Mouse (Mus musculus) cerebellum, postnatal 14 days (tissue): ENCODE measurements at regions not wholly inside any gene's neighbourhood (a gene's known extent, or its start where the extent isn't known, plus 50 kb on each side); places are given as distances from the start of the nearest gene placed in this dataset.
"Not testable (repeated sequence)": the region's sequence is repeated elsewhere in the genome, so short reads cannot be mapped to it uniquely, and the experiment has no call there.

Experiments
- DNase-seq, 2 experiments: peaks; one replicate each; pipeline ENCODE4 v3.0.0; 2021; ENCODE audit warnings: mixed read lengths in 2 of 2

DNA sequence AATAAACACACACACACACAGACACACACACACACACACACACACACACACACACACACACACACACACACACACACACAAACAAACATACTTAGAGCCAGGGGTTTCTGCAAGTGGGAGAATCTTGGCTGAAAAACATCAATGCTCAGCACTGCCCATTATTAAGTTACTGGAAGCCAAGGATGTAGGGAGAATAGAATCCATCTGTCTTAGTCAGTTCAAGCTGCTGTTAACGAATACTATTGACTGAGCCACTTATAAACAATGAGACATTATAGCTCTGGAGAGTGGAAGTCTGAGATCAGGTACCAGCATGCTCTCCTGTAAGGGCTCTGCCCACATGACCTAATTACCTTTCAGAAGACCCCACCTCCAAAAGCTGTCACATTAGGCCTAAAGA is 87.4 kb downstream of the Fam174b start:
- no peak for DNase-seq

DNA sequence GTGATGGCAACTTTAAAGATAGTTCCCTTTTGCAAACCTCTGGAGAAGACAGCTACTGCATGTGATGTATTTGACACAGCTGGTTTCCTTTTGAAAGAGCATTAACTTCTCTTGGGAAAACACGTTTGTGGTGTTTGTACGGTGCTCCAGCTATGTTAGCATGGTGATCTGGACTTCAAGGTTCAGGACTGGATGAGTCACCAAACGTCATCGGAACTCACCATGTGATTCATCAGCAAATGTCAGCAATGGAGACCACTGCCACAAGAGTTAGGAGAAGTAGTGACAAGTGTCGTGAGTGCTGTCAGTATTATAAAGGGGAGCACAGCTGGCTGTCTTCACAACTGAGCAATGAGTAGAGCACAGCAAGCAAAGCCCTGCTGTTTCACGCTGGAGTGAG is 90.5 kb downstream of the Fam174b start:
- DNase-seq, result no peak

DNA sequence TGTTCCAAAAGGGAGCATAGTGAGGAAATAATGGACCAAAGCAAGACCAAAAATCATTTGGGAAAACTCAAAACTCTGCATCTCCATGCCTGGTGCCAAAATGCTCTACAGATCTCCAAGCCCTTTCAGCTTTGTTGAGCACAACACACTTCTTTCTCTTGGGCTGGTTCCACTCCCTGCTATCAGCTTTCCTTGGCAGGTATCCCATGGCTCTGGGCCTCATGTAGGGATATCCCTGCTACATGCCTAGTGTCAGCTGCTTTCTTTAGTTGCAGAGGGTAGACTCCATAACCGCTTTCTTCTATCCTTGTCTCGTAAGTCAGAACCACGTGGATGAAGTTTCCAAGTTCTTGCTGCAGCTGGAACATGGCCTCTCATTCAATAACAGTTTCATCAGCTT is 100.3 kb downstream of the Fam174b start:
- peak; percentile 42 to 52 for DNase-seq

- no peak for DNase-seq
Observed at GRCm38 (mm10) chr7:73852184-73852583, 112.1 kb downstream of the Fam174b start.

DNA sequence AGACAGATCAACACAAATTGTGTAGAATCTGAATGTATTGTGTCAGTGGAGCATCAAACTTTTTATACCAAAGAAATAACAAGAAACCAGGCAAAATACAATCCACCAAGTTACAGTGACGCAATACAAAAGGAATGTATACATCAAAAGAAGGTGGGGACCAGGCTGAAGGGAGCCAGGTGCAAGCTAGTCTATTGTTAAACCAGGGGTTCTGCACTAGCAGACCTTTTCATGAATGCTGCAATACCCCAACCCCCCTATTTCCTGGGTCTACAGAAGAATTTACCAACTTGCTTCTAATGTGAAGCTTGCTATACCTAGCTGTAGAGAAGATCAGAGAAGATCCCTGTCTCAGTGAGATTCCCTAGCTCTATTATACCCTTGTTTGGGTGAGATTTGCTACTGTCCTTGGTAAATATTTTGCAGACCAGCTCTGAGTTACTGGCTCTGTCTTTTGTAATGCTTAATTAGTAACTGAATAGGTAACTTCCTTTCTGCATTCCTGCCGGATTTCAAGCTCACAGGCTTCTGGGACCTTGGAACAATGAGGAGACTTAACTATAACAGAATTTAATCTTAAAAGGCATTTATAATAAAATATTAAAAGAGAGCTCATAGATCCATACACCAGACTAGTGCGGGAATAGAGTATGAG is 113.3 kb downstream of the Fam174b start:
- DNase-seq, result not testable (repeated sequence)

- peak; percentile 74 to 79 for DNase-seq
Observed at GRCm38 (mm10) chr7:73855489-73855888, 115.4 kb downstream of the Fam174b start.

DNA sequence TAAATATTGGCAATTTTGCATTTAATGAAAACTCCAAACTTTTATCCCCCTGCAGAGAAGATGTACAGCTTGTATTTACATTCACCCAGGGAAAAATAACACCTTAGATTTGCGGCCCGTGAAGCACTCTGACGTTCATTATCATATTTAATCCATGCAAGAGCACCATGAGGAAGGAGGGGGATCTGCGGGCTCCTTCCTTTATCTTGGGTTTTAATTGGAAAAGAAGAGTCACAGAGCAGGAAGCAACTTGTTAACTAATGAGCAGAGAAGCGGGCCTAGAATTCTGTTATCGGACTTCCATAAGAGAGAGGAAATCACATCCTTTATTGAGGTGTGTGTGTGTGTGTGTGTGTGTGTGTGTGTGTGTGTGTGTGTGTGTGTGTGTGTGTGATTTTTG is 116.8 kb downstream of the Fam174b start:
- no peak for DNase-seq

DNA sequence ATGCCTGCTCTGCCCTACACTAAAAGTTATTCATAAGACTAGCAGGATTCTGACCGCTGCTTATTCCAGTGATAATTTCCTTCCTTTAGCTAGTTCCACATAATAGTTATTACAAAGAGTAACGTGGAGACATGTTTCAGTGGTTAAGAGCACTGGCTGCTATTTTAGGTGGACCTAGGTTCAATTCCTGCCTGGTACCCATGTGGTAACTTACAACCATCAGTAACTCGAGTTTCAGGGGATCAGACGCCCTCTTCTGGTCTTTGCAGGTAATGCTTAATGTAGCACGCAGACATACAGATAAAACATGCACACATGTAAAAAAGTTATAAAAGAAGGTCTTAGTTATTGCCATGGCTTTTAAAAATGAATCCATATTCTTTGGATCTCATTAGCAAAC is 125.0 kb downstream of the Fam174b start:
- no peak for DNase-seq

GRCm38 (mm10) chr7:73872181-73872580 is 132.1 kb downstream of the Fam174b start:
- no peak for DNase-seq

DNA sequence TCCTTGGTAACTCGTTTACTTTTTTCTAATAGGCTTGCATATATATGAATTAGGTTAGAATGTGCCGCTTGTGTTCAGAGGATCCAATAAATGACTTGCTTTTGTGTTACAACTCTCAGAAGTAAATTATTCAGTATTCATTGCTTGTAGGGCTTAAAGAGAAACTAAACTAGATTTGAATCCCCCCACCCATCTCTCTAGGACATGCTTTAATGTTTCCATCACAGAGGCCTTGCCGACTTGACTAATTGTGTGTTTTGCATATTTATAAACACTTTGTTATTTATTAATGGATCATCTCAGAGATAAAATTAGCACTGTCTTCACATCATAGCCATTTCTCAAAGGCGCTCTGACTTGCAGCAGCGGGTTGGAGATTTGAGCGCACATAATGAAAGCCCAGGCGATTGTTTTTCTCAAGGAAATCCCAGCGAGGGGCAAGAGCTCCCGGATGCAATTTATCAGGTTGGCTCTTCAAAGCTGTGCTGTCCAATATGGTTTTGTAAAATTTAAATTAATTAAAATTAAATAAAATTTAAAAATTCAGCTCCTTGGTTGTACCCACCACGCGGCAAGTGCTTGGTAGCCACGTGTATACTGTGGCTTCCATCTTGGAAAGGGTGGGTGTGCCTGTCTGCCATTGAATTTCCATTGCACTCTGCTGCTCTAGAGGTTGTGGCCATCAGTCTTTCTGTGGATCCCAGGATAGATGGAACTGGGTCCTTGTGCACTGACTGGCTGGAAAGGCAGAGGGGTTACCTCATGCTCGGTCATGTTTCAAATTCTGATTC is 132.0 kb downstream of the St8sia2 start:
- no peak for DNase-seq

GRCm38 (mm10) chr7:73886152-73886551 is 127.3 kb downstream of the St8sia2 start:
- DNase-seq, result no peak
